Mouse (Mus musculus) megakaryocyte, embryonic 14.5 days (primary cell): ENCODE data around the gene Brsk1.

Experiments
- FLI1 ChIP-seq: IDR thresholded peaks from 2 replicates; pipeline ENCODE4 v1.6.1; 2012; ENCODE audit warnings: low read length, inconsistent platforms, mixed read lengths
- GATA1 ChIP-seq: IDR thresholded peaks from 3 replicates; pipeline ENCODE4 v1.6.1; 2012; ENCODE audit warnings: mixed read lengths, low read length, inconsistent platforms, borderline replicate concordance

DNA sequence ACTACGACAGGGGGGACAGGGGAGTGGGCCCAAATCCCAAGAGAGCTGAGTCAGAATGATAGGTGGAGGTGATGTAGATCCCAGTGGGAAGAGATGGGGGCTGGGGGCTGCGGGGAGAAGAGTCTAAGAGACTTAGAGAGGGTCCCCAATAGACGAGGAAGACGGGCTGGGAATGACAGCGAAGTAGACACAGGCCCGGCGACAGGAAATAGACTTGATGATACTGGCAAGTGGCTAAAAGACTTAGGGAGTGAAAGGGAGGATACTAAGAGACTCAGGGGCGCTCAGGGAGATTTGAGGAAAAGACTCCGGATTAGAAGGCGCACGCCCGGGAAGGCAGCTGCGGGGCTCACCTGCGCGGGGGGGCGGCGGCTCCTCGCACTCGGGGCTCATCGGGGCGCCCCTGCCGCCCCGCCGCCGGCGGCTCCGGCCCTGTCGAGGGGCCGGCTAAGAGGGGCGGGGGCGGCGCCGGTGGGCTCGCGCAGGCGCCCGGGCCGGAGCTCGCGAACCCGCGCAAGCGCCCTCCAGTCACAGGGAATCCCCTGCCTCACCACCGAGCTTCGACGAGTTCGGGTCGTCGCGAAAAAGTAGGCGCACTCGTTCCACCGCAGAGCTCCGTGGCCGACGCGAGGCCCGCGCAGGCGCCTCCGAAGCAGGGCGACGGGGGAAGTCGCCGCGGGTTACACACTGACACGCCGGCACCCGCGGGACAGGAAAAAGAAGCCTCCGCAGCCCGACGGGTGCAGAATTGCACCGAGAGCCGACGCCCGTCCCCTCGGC lies 32.1 kb upstream of the Brsk1 start:
- TF ChIP-seq FLI1 (no peak), GATA1 (no peak)
